Mouse (Mus musculus) midbrain, embryonic 12.5 days (tissue): Measurements from ENCODE around the gene Kdm2b. TPM values are rescaled to one million over a fixed set of nuclear protein-coding genes. Genes with fewer than 3 reads are reported as not detected.
A peak's percentile ranks its signal among the peaks of the same experiment; 100 is the strongest.

Experiments
- ATAC-seq: fragments of 200-750 bp; cut with Nextera tagmentation; 2 replicates; pipeline ENCODE4 v1.8.0; 2017; ENCODE audit warnings: low read depth, moderate TSS enrichment, moderate library complexity; ENCODE audit not compliant: low FRiP score
- H3K27ac ChIP-seq: fragments of 300-500 bp; sonication (generic); replicated peaks from 2 replicates; pipeline ENCODE4 v1.5.1; 2016; ENCODE audit warnings: mild to moderate bottlenecking
- H3K27me3 ChIP-seq: fragments of 300-500 bp; sonication (generic); 2 replicates; pipeline ENCODE4 v1.6.1; 2016; ENCODE audit warnings: mild to moderate bottlenecking
- H3K36me3 ChIP-seq: fragments of 300-500 bp; sonication (generic); 2 replicates; pipeline ENCODE4 v1.6.1; 2016
- H3K4me1 ChIP-seq: fragments of 300-500 bp; sonication (generic); 2 replicates; pipeline ENCODE4 v1.6.1; 2016
- H3K4me2 ChIP-seq: fragments of 300-500 bp; sonication (generic); replicated peaks from 2 replicates; pipeline ENCODE4 v1.6.1; 2016; ENCODE audit warnings: mild to moderate bottlenecking, moderate library complexity
- H3K4me3 ChIP-seq: fragments of 300-500 bp; sonication (generic); 2 replicates; pipeline ENCODE4 v1.5.1; 2016; ENCODE audit warnings: mild to moderate bottlenecking
- H3K9ac ChIP-seq: fragments of 300-500 bp; sonication (generic); replicated peaks from 2 replicates; pipeline ENCODE4 v1.6.1; 2016; ENCODE audit warnings: mild to moderate bottlenecking, moderate library complexity
- H3K9me3 ChIP-seq: fragments of 300-500 bp; sonication (generic); 2 replicates; pipeline ENCODE4 v1.6.1; 2016; ENCODE audit warnings: mild to moderate bottlenecking
- WGBS: fragments of 180-500 bp; shearing (Covaris S2); methylation state at CpG from one replicate; pipeline ENCODE4 v1.1.7; 2016; 5-methylcytosine and 5-hydroxymethylcytosine counted together
- polyA plus RNA-seq: library from polyadenylated mRNA; unstranded; fragments of >200 nt; fragmentation: Nextera tagmentation; extraction: Ambion mirVana; gene quantifications from 2 replicates; pipeline ENCODE4 v1.2.1, GENCODE M21; 2016

The Kdm2b gene
- polyA plus RNA-seq, 1 experiment from 2014 or later = 108 TPM

DNA sequence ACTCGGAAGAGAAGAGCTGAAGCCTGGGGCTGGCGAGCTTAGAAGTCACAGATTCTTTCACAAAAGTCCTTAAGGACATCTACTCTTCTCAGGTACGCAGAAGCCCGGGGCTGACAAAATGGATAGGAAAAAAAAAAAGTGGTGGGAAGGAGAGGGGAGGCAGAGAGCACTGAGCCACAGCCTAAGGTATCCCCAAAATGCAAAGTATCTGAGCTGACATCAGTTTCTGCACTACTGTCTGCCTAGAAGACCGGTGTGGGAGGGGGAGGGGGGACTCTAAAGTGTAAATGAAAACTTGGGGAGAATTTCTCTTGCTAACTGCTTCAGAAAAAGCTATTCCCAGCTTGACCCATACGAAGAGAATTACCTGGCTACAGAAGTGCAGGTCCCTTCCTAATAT, 91.5 kb downstream of the Kdm2b start:
- Histone ChIP-seq H3K36me3 (no peaks in the 10 kb centered on the region), H3K27ac (no peak overlapping the region), H3K4me1 (peaks cover 34% of the 10 kb centered on the region), H3K9ac (no peak overlapping the region), H3K27me3 (no peaks in the 10 kb centered on the region), H3K4me3 (peak overlapping the region; percentile 97; the same call in 1 of the 2 replicates), H3K4me2 (peak overlapping the region; percentile 79), H3K9me3 (no peaks in the 10 kb centered on the region)
- 86% methylated on average over 6 of the region's 6 CpGs for WGBS
- no peak for ATAC-seq

DNA sequence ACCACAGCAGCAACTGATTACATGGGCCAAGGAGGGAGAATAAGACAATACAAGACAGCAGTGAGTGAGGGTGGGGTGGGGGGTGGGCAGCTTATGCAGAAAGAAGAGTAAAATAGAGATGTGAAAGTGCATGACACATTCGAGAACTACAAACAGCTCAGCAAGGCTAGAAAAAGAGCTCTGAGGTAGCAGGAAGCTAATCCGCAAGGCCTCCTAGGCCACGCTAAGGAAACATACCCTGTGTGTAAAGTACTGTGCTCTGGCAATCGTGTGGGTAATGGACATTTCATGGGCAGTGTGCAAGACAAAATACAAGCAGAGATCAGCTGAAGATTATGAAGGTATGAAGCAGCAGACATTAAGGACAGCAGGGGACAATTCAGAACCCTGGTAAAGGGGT, 94.8 kb downstream of the Kdm2b start:
- H3K4me2 ChIP-seq = no peak overlapping the region
- no peak overlapping the region for H3K4me3 ChIP-seq
- no peaks in the 10 kb centered on the region for H3K9me3 ChIP-seq
- H3K27ac ChIP-seq = 0 out of 2 replicates have a peak overlapping the region, but pooled peaks have one; percentile 15
- no peaks in the 10 kb centered on the region for H3K27me3 ChIP-seq
- H3K9ac ChIP-seq = no peak overlapping the region
- H3K36me3 ChIP-seq = no peaks in the 10 kb centered on the region
- no peak for ATAC-seq
- WGBS = 63% methylated on average over 4 of the region's 4 CpGs
- peaks cover 30% of the 10 kb centered on the region for H3K4me1 ChIP-seq

DNA sequence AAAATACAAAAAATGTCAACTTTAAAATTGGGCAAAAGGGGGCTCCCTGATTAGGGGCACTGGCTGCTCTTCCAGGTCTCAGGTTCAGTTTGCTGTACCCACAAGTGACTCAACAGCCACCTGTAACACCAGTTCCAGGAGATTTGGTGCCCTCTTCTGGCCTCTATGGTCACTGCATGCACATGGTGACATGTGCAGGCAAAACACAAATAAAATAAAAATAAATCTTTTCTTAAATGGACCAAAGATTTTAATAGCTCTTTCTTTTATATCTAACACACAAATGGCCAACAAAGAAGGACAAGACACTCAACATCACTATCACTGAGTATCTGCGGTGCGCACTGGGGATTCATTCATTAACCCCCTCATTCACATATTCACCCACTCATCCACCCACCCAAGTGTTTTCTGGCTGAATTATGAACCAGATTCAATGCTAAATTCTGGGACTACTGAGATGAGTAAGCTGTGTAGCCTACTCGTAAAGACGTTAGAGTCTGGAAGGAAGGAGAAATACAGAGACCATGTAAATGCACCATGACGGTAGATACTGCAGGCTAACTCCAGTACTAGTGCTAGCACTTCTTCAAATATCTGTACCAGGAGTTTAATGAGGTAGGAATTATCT, 95.5 kb downstream of the Kdm2b start:
- WGBS = 92% methylated on average over 5 of the region's 5 CpGs

DNA sequence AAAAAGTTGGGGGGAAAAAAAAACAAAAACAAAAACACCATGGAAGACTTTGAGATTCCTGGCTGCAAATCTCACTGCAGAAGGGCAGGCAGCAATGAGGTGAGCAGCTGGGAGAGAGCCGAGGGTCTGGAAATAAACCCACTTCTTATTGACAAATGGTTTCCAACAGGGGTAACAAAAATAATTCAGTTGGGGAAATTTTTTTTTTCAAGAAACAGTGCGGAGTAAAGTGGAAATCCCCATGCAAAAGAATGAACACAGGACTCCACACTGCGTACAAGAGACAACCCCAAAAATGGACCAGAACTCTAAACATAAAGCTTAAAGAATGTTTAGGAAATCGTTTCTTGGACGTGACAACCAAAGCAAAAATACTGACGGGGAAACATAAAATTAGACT, 96.4 kb downstream of the Kdm2b start:
- H3K27me3 ChIP-seq = no peaks in the 10 kb centered on the region
- no peak overlapping the region for H3K4me3 ChIP-seq
- WGBS = 94% methylated on average over 6 of the region's 6 CpGs
- no peak overlapping the region for H3K4me2 ChIP-seq
- H3K9ac ChIP-seq = no peak overlapping the region
- no peaks in the 10 kb centered on the region for H3K9me3 ChIP-seq
- H3K36me3 ChIP-seq = peaks cover 4% of the 10 kb centered on the region
- H3K27ac ChIP-seq = no peak overlapping the region
- ATAC-seq = no peak
- H3K4me1 ChIP-seq = peaks cover 19% of the 10 kb centered on the region

More for the DNA sequence above, 95.5 kb downstream of the Kdm2b start:
- H3K9ac ChIP-seq = no peak overlapping the region
- no peaks in the 10 kb centered on the region for H3K27me3 ChIP-seq
- peaks cover 28% of the 10 kb centered on the region for H3K4me1 ChIP-seq
- ATAC-seq = no peak
- no peak overlapping the region for H3K27ac ChIP-seq
- no peaks in the 10 kb centered on the region for H3K9me3 ChIP-seq
- H3K36me3 ChIP-seq = no peaks in the 10 kb centered on the region
- H3K4me3 ChIP-seq = no peak overlapping the region
- H3K4me2 ChIP-seq = no peak overlapping the region

DNA sequence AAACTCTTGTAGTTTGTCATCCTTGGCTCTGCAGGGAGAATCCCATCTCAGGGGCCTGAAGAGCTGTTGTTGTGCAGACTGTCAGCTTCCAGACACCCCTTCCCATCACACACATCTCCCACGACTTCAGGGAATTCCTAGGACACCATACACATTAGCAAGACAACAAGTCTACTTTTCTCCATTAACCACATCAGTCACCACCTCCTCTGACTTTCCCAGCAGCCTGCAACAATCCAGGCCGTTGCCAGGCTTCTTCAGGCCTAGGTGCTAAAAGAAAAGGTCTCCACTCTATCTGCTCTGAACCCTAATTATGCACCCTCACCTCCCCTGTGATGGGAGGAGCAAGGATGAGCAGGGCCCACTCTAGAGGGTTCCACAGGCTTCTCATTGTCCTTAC, 99.2 kb downstream of the Kdm2b start:
- no peak overlapping the region for H3K9ac ChIP-seq
- no peak overlapping the region for H3K27ac ChIP-seq
- 77% methylated on average over 2 of the region's 2 CpGs for WGBS

DNA sequence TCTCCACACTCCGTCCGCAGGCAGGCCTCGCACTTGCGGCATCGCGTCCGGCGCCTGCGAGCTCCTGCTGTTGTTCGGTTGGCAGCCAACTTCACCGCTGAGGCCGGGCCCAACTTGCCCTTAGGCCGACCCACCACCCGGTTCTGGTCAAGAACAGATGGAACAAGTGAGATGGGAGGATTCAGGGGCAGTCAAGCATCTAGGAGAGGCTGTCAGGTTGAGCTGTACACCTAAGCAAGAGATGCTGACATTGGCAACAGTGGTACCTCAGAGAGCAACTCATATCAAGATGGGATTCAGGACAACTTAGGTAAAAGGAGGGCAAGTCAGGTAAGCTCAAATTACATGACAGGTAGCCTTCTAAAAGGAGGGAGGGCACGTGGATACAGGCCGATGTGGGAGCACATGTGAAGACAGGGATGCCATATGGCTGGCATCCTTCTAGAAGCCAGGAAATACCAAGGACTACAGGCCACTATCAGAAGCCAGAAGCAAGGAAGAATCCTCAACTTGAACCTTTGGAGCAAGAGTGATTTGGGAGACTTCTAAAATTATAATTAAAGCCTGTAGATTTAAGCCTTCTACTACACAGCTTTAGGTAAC, 100.9 kb downstream of the Kdm2b start:
- Histone ChIP-seq H3K27me3 (no peaks in the 10 kb centered on the region), H3K9ac (no peak overlapping the region), H3K4me3 (no peak overlapping the region), H3K4me1 (0 out of 2 replicates have a peak, but pooled peaks cover 2% of the 10 kb centered on the region), H3K27ac (no peak overlapping the region), H3K36me3 (peaks cover 10% of the 10 kb centered on the region), H3K4me2 (no peak overlapping the region), H3K9me3 (no peaks in the 10 kb centered on the region)
- no peak for ATAC-seq
- 94% methylated on average over 16 of the region's 16 CpGs for WGBS

More for the DNA sequence above, 99.2 kb downstream of the Kdm2b start:
- Histone ChIP-seq H3K4me1 (peaks cover 7% of the 10 kb centered on the region), H3K9me3 (no peaks in the 10 kb centered on the region), H3K36me3 (peaks cover 10% of the 10 kb centered on the region), H3K4me3 (no peak overlapping the region), H3K4me2 (no peak overlapping the region), H3K27me3 (no peaks in the 10 kb centered on the region)
- no peak for ATAC-seq

DNA sequence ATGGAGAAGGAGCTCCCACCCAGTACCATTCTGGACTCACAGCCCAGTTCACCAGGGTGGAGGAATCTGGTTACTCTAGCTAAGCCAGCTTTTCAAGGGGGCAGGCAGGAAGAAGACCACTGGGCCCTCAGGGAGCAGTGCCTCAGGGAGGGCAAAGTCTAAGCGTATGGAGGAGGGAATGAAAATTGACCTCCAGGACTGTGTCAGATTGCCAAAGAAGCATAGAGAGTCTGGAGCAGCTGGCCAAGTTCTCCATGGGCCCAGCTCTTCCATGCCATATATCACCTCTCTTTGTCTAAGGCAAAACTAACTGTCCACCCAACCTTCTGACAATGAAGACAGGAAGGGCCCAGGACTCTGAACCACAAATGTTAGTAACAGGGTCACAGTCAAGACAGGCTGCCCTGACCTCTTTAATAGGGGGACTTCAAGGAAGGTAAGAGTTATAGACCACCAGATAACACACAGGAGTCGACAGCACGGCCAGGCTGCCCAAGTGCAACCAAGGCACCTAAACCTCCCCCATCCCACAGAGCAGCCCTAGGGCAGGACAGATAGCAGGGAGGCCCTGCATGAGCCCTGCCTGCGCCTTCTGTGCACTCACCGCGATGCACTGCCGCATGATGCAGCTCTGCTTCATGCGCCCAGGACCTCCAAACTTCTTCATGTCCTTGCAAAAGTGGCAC, 101.6 kb downstream of the Kdm2b start:
- no peaks in the 10 kb centered on the region for H3K27me3 ChIP-seq
- no peak overlapping the region for H3K9ac ChIP-seq
- ATAC-seq = no peak
- peaks cover 13% of the 10 kb centered on the region for H3K36me3 ChIP-seq
- no peak overlapping the region for H3K4me2 ChIP-seq
- no peak overlapping the region for H3K27ac ChIP-seq
- 0 out of 2 replicates have a peak, but pooled peaks cover 3% of the 10 kb centered on the region for H3K4me1 ChIP-seq
- no peak overlapping the region for H3K4me3 ChIP-seq
- WGBS = 92% methylated on average over 8 of the region's 8 CpGs
- H3K9me3 ChIP-seq = no peaks in the 10 kb centered on the region

DNA sequence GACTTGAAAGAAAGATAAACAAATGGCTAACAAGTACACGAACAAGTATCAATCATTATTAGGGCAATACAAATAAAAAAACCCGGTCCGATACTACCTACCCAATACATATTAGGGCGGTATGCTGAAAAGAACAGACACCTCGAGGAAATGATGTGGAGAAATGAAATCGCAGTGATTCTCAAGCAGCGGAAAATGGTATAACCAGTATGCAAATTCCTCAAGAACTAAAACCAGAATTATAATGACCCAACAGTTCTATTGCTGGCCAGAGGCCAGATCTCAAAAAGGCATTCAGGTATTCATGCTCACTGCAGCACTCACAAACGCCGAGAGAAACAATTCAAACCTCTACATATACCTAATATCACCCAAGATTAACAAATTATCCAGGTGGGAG, 102.6 kb downstream of the Kdm2b start:
- ATAC-seq = no peak
- H3K4me2 ChIP-seq = no peak overlapping the region
- no peak overlapping the region for H3K9ac ChIP-seq
- no peak overlapping the region for H3K27ac ChIP-seq
- WGBS = 92% methylated on average over 9 of the region's 9 CpGs
- peaks cover 23% of the 10 kb centered on the region for H3K36me3 ChIP-seq
- 0 out of 2 replicates have a peak, but pooled peaks cover 3% of the 10 kb centered on the region for H3K4me1 ChIP-seq
- H3K27me3 ChIP-seq = no peaks in the 10 kb centered on the region
- H3K4me3 ChIP-seq = no peak overlapping the region
- no peaks in the 10 kb centered on the region for H3K9me3 ChIP-seq

DNA sequence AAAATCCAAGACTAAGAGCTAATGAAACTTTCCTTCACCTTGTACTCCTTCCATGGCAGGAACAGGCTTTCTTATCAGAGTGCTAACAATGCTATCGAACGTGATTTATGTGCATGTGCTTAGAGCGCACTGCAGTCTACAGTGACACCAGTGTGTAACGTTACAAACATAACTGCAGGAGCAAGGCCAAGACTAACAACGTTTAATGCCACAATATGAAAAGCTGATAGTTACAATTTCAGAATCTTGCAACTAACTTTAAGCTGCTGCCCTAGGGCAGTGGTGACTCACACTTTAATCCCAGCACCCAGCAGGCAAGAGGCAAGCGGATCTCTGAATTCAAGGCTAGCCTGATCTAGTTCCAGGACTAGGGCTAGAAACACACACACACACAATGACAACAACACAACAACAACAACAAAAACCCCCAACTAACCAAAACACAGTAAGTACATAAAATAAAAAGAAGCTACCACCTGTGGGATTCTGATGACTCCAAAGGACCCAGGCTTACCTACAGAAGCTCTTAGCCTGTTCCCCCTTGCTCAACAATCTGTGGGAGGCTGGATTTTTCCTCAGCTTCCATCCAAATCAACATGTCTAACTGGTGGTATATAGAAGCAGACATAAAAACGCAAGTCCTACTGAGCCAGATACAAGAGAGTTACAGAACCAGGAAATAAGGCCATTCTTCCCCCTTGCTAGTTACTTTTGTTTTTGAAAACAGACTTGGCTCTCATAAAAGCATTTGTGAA, 104.9 kb downstream of the Kdm2b start:
- H3K27me3 ChIP-seq = no peaks in the 10 kb centered on the region
- H3K4me2 ChIP-seq = no peak overlapping the region
- WGBS = 94% methylated on average over 7 of the region's 7 CpGs
- H3K4me1 ChIP-seq = 0 out of 2 replicates have a peak, but pooled peaks cover 3% of the 10 kb centered on the region
- ATAC-seq = no peak
- H3K9me3 ChIP-seq = no peaks in the 10 kb centered on the region
- no peak overlapping the region for H3K27ac ChIP-seq
- peaks cover 46% of the 10 kb centered on the region for H3K36me3 ChIP-seq
- H3K9ac ChIP-seq = no peak overlapping the region
- H3K4me3 ChIP-seq = no peak overlapping the region

DNA sequence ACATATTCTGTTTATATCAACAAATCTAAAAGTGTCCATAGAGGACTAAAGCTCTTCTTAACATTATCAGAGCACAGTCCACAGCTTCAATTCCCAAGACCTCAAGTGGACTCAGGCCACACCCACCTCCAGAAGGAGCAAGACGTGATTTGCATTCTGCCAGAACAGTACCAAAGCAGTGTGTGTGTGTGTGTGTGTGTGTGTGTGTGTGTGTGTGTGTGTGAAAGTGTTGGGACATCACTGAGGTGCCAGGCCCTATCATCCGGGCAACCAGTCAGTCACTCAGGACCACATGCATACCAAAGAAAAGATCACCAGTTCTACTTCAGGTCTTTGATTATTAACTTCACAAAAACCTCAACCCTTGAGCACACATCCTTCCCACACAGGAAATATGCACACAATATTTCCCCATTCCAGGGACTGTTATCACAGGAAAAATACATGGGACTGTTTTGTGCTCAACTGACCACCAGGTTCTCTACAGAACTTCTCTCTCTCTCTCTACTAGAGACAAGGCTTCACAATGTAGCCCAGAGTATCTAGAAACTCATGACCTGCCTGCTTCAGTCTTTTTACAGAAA, 105.9 kb downstream of the Kdm2b start:
- H3K36me3 ChIP-seq = peaks cover 56% of the 10 kb centered on the region

DNA sequence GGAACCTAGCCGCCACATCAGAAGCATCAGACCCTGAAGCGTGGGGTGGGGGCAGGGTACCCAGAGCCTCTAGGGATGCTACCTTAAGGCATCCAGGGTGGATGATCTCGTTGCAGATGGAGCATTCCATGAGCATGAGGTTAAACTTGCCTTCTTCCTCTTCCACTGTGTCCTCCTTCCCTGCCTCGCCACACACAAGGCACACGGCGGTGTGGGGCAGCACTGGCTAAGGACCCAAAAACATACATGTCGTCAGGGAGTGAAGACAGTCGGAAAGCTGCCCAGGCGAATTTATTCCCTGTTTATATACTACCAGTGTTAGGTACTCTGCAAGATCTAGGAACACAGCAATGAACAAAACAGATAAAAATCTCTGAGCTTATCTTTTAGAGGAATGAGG, 106.4 kb downstream of the Kdm2b start:
- WGBS = 91% methylated on average over 9 of the region's 9 CpGs
- Histone ChIP-seq H3K9me3 (no peaks in the 10 kb centered on the region), H3K36me3 (peaks cover 55% of the 10 kb centered on the region), H3K4me3 (no peak overlapping the region), H3K4me1 (0 out of 2 replicates have a peak, but pooled peaks cover 3% of the 10 kb centered on the region), H3K27me3 (no peaks in the 10 kb centered on the region), H3K27ac (no peak overlapping the region), H3K9ac (no peak overlapping the region), H3K4me2 (no peak overlapping the region)
- no peak for ATAC-seq

More for the DNA sequence above, 105.9 kb downstream of the Kdm2b start:
- Histone ChIP-seq H3K9me3 (no peaks in the 10 kb centered on the region), H3K27me3 (no peaks in the 10 kb centered on the region), H3K9ac (no peak overlapping the region), H3K4me3 (no peak overlapping the region), H3K4me2 (no peak overlapping the region), H3K27ac (no peak overlapping the region), H3K4me1 (0 out of 2 replicates have a peak, but pooled peaks cover 3% of the 10 kb centered on the region)
- ATAC-seq = no peak
- 61% methylated on average over 2 of the region's 2 CpGs for WGBS
